Mouse (Mus musculus) erythroblast, embryonic 14.5 days (primary cell): ENCODE measurements around the gene Trp53bp2.

ENCODE experiments used
- GATA1 ChIP-seq: IDR thresholded peaks from 2 replicates; pipeline ENCODE4 v1.6.1; 2012; ENCODE audit warnings: low read length, inconsistent platforms, mixed read lengths
- TAL1 ChIP-seq: IDR thresholded peaks from 3 replicates; pipeline ENCODE4 v1.6.1; 2012; ENCODE audit warnings: low read length, inconsistent platforms, mixed read lengths

DNA sequence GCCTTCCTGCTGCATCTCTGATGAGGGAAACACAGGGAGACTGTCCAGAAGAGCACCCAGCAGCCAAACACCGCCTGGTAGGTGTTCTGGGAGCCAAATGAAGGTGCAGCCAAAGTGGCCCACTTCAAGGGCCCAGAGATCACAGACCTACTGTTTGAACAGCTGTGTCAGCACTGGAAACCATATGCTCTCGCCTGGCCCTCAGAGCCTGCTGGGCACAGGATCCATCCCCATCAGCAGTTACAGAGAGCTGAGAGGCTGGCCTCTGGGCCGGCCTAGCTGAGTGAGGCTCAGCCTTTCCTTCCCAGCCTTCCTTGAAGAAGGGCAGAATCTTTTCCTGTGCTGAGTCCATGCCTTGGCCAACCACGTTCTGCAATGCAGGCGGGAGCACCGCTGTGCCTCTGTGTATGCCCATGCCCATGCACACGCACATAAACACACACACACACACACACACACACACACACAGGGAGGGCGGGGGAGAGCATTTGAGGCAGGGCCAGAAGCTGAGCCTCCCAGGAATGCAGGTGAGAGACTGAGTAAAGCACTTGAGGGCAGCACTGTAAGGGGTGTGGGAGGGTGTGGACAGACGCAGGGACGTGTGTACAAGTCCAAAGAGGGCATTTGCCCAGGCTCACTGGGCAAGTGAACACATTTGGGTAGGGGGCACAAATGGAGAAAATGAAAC, 100.3 kb downstream of the Trp53bp2 start:
- TF ChIP-seq GATA1 (no peak), TAL1 (no peak)
